Mouse (Mus musculus) myocyte (in vitro differentiated cells): ENCODE results near the gene Lgr5. TPM values are rescaled to one million over a fixed set of nuclear protein-coding genes. Genes with fewer than 3 reads are reported as not detected.

ENCODE experiments used
- H3K27me3 ChIP-seq: one replicate; pipeline ENCODE4 v1.6.1; 2011; ENCODE audit not compliant: control insufficient read depth, insufficient read depth, insufficient read length
- H3K36me3 ChIP-seq: one replicate; pipeline ENCODE4 v1.6.1; 2011; ENCODE audit not compliant: control insufficient read depth, insufficient read depth
- H3K4me2 ChIP-seq: one replicate; pipeline ENCODE4 v1.6.1; 2011; ENCODE audit warnings: low read depth, control low read depth
- H3K4me3 ChIP-seq: one replicate; pipeline ENCODE4 v1.5.1; 2011; ENCODE audit warnings: mild to moderate bottlenecking, control low read depth, moderate library complexity
- H3K79me2 ChIP-seq: one replicate; pipeline ENCODE4 v1.6.1; 2011; ENCODE audit not compliant: control insufficient read depth, insufficient read depth
- H3ac ChIP-seq: one replicate; pipeline ENCODE4 v1.6.1; 2011; ENCODE audit not compliant: control insufficient read depth, insufficient read length
- CEBPB ChIP-seq: IDR thresholded peaks from 2 replicates; pipeline ENCODE4 v1.6.1; 2011; ENCODE audit warnings: mild to moderate bottlenecking, moderate library complexity; ENCODE audit not compliant: poor library complexity, insufficient read depth, severe bottlenecking
- E2F4 ChIP-seq: IDR thresholded peaks from one replicate; pipeline ENCODE4 v1.6.1; 2011; ENCODE audit warnings: mild to moderate bottlenecking, control low read depth, moderate library complexity; ENCODE audit not compliant: insufficient read depth
- MAX ChIP-seq: IDR thresholded peaks from one replicate; pipeline ENCODE4 v1.6.1; 2011; ENCODE audit warnings: low read depth, mild to moderate bottlenecking, control low read depth
- MYOD1 ChIP-seq, 3 experiments: IDR thresholded peaks; one replicate each; pipeline ENCODE4 v1.6.1; 2011; ENCODE audit warnings: control low read depth in 2 of 3, low read depth in 2 of 3, mild to moderate bottlenecking in 2 of 3, moderate library complexity in 1 of 3; ENCODE audit not compliant: insufficient read length in 2 of 3, control insufficient read depth in 1 of 3
- MYOG ChIP-seq, 3 experiments: IDR thresholded peaks; one replicate each; pipeline ENCODE4 v1.6.1; 2011; ENCODE audit warnings: control low read depth in 2 of 3, low read depth in 2 of 3, mild to moderate bottlenecking in 2 of 3; ENCODE audit not compliant: insufficient read length in 2 of 3, control insufficient read depth in 1 of 3, insufficient read depth in 1 of 3
- POLR2A ChIP-seq: IDR thresholded peaks from one replicate; pipeline ENCODE4 v1.6.1; 2011; ENCODE audit warnings: low read depth, mild to moderate bottlenecking, control low read depth, moderate library complexity; ENCODE audit not compliant: insufficient read length
- POLR2AphosphoS2 ChIP-seq: IDR thresholded peaks from one replicate; pipeline ENCODE4 v1.6.1; 2011; ENCODE audit warnings: low read depth, control low read depth; ENCODE audit not compliant: insufficient read length
- REST ChIP-seq: IDR thresholded peaks from one replicate; pipeline ENCODE4 v1.6.1; 2011; ENCODE audit warnings: mild to moderate bottlenecking, control low read depth, moderate library complexity; ENCODE audit not compliant: insufficient read depth, insufficient read length
- SRF ChIP-seq: IDR thresholded peaks from one replicate; pipeline ENCODE4 v1.6.1; 2011; ENCODE audit warnings: low read depth; ENCODE audit not compliant: control insufficient read depth, insufficient read length
- TCF12 ChIP-seq: IDR thresholded peaks from one replicate; pipeline ENCODE4 v1.6.1; 2011; ENCODE audit warnings: mild to moderate bottlenecking, control low read depth; ENCODE audit not compliant: poor library complexity, insufficient read depth, severe bottlenecking
- TCF3 ChIP-seq: IDR thresholded peaks from one replicate; pipeline ENCODE4 v1.6.1; 2011; ENCODE audit warnings: low read depth, control low read depth; ENCODE audit not compliant: insufficient read length
- USF1 ChIP-seq: IDR thresholded peaks from one replicate; pipeline ENCODE4 v1.6.1; 2011; ENCODE audit warnings: low read depth, mild to moderate bottlenecking, control low read depth, moderate library complexity
- polyA plus RNA-seq: library from polyadenylated mRNA; unstranded; fragments of >200 nt; fragmentation: generic; extraction: Trizol; gene quantifications from one replicate; pipeline ENCODE4 v1.2.1, GENCODE M21; 2012; ENCODE audit warnings: missing spikeins

Gene Lgr5
- polyA plus RNA-seq, 1 experiment, result 0.07 TPM

GRCm38 (mm10) chr10:115556738-115557242 is 30.8 kb downstream of the Lgr5 start:
- Histone ChIP-seq H3ac (no peak overlapping the region), H3K27me3 (no peaks in the 10 kb centered on the region), H3K79me2 (no peaks in the 10 kb centered on the region), H3K36me3 (no peaks in the 10 kb centered on the region), H3K4me3 (no peak overlapping the region), H3K4me2 (no peak overlapping the region)
- TF ChIP-seq CEBPB (no peak), MYOD1 (IDR thresholded peaks at IDR 0.05; ENCODE audit: control insufficient read depth in 1 of 3, insufficient read length in 2 of 3, low read depth in 2 of 3) (no peak), TCF12 (no peak), SRF (no peak), TCF3 (no peak), POLR2AphosphoS2 (no peak), MYOG (IDR thresholded peaks at IDR 0.05; ENCODE audit: control insufficient read depth in 1 of 3, insufficient read depth in 1 of 3, insufficient read length in 2 of 3, low read depth in 2 of 3) (no peak), E2F4 (no peak), POLR2A (no peak), MAX (no peak), REST (no peak), USF1 (no peak)

- TF ChIP-seq TCF12 (no peak), MYOD1 (IDR thresholded peaks at IDR 0.05; ENCODE audit: control insufficient read depth in 1 of 3, insufficient read length in 2 of 3, low read depth in 2 of 3) (no peak), MYOG (IDR thresholded peaks at IDR 0.05; ENCODE audit: control insufficient read depth in 1 of 3, insufficient read depth in 1 of 3, insufficient read length in 2 of 3, low read depth in 2 of 3) (no peak), POLR2AphosphoS2 (no peak), POLR2A (no peak), USF1 (no peak), TCF3 (no peak), E2F4 (no peak), MAX (no peak), SRF (no peak), CEBPB (no peak), REST (no peak)
- H3K4me2 ChIP-seq, result no peak overlapping the region
- no peak overlapping the region for H3ac ChIP-seq
- H3K79me2 ChIP-seq, result no peaks in the 10 kb centered on the region
- H3K36me3 ChIP-seq, result no peaks in the 10 kb centered on the region
- no peaks in the 10 kb centered on the region for H3K27me3 ChIP-seq
- H3K4me3 ChIP-seq, result no peak overlapping the region
These were observed 32.3 kb downstream of the Lgr5 start for GRCm38 (mm10) chr10:115555191-115555765.

DNA sequence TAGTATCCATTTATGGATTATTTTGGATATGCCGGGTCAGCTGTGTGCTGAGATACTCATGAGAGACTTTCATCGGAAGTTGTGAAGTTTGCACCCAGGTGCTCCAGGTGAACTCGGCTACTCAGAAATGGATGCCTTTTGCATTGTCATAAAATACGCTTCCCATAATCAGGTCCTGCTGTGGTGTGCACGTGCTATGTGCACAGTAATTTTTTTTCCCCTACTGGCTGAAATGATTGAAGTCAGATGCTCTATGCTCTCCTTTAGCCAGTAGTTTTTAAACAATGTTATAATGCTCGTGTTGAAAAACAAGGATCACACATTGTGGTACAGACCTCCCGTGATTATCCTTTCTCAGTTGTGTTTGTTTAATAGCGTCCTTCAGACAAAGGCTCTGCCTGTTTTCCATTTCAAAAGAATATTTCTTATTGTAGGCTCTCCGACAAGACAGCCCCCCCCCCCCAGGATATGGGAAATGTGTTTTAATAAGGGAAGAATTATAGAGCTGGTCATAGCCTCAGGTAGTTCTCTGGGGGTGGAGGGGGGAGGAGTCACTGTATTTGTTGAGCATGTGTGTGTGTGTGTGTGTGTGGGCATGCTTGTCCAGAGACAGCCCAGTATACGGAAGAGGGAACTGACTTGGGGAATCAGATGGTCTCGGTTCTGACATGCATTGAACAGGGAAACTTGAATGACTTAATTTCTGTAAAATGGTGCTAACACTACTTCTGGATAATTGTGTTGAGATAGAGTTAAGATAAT is 34.0 kb downstream of the Lgr5 start:
- H3K4me2 ChIP-seq, result no peak overlapping the region
- H3K4me3 ChIP-seq, result no peak overlapping the region
- H3K27me3 ChIP-seq, result no peaks in the 10 kb centered on the region
- TF ChIP-seq POLR2A (no peak), USF1 (no peak), TCF12 (no peak), E2F4 (no peak), MYOD1 (IDR thresholded peaks at IDR 0.05; ENCODE audit: control insufficient read depth in 1 of 3, insufficient read length in 2 of 3, low read depth in 2 of 3) (no peak), MAX (no peak), MYOG (IDR thresholded peaks at IDR 0.05; ENCODE audit: control insufficient read depth in 1 of 3, insufficient read depth in 1 of 3, insufficient read length in 2 of 3, low read depth in 2 of 3) (no peak), REST (no peak), SRF (no peak), POLR2AphosphoS2 (no peak), TCF3 (no peak), CEBPB (no peak)
- no peaks in the 10 kb centered on the region for H3K79me2 ChIP-seq
- no peak overlapping the region for H3ac ChIP-seq
- H3K36me3 ChIP-seq, result no peaks in the 10 kb centered on the region

DNA sequence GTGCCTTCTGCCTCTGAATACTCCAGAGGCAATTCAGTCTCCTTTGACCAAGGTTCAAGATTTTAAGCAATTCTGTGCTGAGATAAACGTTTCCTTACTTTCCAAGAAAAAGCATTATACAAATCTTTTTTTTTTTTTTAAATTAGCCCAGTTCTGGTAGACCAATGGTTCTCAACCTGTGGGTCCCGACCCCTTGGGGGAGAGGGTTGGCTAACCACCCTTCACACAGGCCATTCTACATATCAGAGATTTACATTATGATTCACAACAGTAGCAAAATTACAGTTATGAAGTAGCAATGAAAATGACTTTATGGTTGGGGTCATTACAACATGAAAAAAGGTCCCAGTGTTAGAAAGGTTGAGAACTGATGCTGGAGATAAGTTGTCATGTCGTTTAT is 36.5 kb downstream of the Lgr5 start:
- H3ac ChIP-seq, result no peak overlapping the region
- H3K36me3 ChIP-seq, result no peaks in the 10 kb centered on the region
- no peak overlapping the region for H3K4me2 ChIP-seq
- no peaks in the 10 kb centered on the region for H3K79me2 ChIP-seq
- TF ChIP-seq POLR2AphosphoS2, result no peak
- TF ChIP-seq USF1, result no peak
- no peak for TF ChIP-seq CEBPB
- TF ChIP-seq REST, result no peak
- TF ChIP-seq E2F4, result no peak
- TF ChIP-seq MYOG (IDR thresholded peaks at IDR 0.05; ENCODE audit: control insufficient read depth in 1 of 3, insufficient read depth in 1 of 3, insufficient read length in 2 of 3, low read depth in 2 of 3), result no peak
- TF ChIP-seq TCF3, result no peak
- no peak for TF ChIP-seq MYOD1 (IDR thresholded peaks at IDR 0.05; ENCODE audit: control insufficient read depth in 1 of 3, insufficient read length in 2 of 3, low read depth in 2 of 3)
- no peak for TF ChIP-seq TCF12
- H3K27me3 ChIP-seq, result no peaks in the 10 kb centered on the region
- no peak overlapping the region for H3K4me3 ChIP-seq
